Mouse (Mus musculus): ENCODE measurements around the gene Lmna.

Gene Lmna

GRCm38 (mm10) chr3:88473020-88473419 is 36.7 kb downstream of the Lmna start:
- DNase-seq (ENCODE audit: low spot score in 2 of 2), result no peak

DNA sequence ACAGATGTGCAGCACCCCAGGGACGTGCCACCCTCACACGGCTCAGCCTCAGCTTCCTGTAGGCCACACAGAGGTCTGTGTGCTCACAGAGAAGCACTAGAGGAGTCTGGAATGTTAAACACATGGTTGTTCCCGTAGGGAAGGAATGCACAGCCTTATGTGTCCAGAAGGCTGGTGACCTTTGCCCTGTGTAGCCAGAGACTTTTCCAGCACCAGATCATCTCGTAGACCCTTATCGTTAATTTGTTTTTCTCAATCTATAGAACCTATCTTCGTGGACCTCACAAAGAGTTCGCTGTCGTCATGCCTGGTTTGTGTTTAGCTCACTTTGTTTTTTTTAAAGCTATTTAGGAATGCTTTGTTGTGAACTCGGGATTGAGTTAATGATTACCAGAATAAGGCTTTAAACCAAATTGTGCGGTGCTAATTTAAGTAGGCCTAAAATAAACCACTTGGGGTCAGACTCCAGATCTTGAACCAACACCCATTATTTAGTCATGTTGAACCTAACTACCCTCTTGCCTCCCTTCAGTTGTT is 38.7 kb downstream of the Lmna start:
- no peak for DNase-seq (ENCODE audit: low spot score in 2 of 2)

- no peak for DNase-seq (ENCODE audit: low spot score in 2 of 2)
These were observed 40.3 kb downstream of the Lmna start for GRCm38 (mm10) chr3:88469466-88469865.

DNA sequence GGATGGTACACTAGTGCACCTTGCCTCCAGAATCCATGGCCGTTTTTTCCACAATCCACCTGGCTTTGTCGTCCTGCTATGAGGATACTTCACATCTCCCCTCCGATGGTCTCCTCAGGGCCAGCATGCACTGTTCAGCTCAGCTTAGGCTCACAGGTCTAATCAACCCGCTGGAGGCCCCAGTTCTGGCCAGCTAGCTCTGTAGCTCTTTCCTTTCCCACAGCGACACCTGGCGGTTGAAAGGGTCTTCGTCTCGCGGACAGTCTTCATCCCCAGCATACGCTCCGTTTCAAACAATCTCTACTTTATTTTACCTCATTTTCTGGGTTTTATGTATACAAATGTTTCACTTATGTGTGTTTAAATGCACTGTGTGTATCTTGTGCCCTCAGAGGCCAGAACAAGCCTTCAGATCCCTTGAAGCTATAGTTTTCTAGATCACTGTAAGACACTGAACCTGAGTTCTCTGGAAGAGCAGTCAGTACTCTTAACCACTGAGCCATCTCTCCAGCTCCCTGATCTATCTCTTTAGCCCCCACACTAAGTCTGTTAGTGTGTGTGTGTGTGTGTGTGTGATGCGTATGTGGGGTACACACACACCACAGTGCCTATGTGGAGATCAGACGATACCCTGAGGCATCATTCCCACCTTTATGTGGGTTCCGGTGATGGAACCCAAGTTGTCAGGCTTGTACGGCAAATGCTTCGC is 42.5 kb downstream of the Lmna start:
- peak; percentile 89 to 99 for DNase-seq (ENCODE audit: low spot score in 2 of 2)

- DNase-seq (ENCODE audit: low spot score in 2 of 2), result no peak
These were observed 44.6 kb downstream of the Lmna start for GRCm38 (mm10) chr3:88465127-88465526.

- no peak for DNase-seq (ENCODE audit: low spot score in 2 of 2)
These were observed 45.3 kb downstream of the Lmna start for GRCm38 (mm10) chr3:88464425-88464824.

GRCm38 (mm10) chr3:88460983-88461696 is 48.6 kb downstream of the Lmna start, which contains the start of gene Sema4a:
Gene Sema4a, minus strand, starts transcription at chr3:88461182.
- peak in 1 of 2 experiments; percentile 59 for DNase-seq (ENCODE audit: low spot score in 2 of 2)

DNA sequence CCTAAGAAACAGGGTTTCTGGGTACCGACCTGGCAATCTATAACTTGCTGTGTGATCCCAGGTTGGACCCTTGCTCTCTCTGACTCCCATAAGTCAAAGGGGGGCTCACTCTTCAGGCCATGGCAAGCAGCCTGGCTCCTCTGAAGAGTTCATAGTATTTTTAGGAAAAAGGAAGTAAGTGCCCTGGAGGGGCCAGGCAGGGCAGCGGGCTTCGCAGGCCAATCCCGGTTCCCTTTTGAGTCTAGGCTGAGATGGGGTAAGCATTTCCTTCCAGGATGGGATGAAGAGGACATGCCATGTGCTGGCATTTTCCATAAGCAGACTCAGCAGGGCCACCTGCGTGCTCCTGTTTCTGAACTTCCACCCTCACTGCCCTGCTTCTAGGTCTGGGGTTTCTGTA is 49.7 kb downstream of the Lmna start:
- peak in 1 of 2 experiments; percentile 56 for DNase-seq (ENCODE audit: low spot score in 2 of 2)

- DNase-seq (ENCODE audit: low spot score in 2 of 2), result peak in 1 of 2 experiments; percentile 57
These were observed 51.0 kb downstream of the Lmna start for GRCm38 (mm10) chr3:88458778-88459219.

GRCm38 (mm10) chr3:88456746-88457532 is 52.8 kb downstream of the Lmna start:
- DNase-seq (ENCODE audit: low spot score in 2 of 2), result peak in 1 of 2 experiments; percentile 55

GRCm38 (mm10) chr3:88456313-88456712 is 53.4 kb downstream of the Lmna start:
- DNase-seq (ENCODE audit: low spot score in 2 of 2), result peak in 1 of 2 experiments; percentile 58

DNA sequence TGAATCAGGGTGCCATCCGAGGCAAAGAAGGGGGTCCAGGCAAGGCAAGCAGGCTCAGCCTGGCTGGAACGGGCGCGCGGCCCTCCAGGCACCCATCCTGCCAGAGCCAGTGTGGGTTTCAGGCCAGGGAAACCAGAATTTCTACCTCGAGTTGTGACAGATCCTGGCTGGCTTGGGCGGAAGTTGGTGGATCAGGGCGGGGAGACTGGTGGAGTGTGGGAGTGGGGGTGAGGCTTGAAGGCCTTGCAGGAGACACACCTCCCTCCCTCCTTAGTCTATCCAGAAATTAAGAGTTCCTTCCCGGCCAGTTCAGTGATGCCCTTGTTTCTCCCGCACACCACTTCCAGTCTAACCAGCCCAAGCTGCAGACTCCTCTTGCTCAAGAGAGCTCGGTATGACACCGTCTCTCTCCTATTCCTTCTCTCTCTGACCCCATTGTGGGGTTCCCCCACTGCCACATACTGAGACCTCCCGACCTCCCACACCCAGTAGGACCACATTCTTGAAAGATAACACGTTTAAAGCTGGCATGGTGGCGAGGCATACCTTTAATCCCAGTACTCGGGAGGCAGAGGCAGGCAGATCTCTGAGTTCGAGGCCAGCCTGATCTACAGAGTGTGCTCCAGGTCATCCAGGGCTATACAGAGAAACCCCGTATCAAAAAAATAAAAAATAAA is 54.0 kb downstream of the Lmna start:
- DNase-seq (ENCODE audit: low spot score in 2 of 2), result peak in 1 of 2 experiments; percentile 64

DNA sequence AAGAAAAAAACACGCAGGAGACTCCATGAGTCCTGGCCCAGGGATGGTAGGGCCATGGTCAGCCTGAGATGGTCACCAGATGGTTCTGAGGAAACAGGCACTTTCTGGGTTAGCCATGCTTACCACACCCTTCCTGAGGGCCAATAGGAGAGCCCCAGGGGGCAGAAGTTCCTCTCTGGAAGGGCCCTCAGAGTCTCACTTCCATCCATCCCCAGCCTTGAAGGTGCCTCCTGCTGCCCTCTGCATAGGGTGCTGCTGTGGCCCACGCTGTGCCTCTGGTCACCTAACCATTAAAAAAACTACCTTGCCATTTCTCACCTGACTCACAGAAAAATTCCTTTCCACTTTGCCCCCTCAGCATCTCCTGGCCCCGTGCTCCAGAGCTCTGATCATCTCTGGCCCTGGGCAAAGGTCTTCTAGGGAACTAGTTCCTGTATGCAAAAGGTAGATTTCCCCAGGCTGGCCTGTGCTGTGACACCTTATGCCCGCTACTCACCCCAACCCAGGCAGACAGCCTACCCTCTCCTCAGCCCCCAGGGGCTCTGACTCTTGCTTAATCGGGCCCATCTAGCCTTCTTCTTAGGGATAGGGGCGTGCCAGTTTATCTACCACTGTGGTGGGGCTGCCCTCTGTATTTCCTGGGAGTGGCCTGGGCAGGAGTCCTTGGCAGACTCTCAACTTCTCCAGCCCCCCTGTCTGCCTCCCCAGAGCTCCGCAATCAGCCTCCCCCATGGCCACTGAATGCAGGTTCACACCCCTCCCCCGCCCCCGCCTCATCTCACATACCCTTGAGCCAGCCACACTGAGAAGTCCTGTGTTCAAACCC is 54.8 kb downstream of the Lmna start:
- DNase-seq (ENCODE audit: low spot score in 2 of 2), result peak in 1 of 2 experiments; percentile 63

DNA sequence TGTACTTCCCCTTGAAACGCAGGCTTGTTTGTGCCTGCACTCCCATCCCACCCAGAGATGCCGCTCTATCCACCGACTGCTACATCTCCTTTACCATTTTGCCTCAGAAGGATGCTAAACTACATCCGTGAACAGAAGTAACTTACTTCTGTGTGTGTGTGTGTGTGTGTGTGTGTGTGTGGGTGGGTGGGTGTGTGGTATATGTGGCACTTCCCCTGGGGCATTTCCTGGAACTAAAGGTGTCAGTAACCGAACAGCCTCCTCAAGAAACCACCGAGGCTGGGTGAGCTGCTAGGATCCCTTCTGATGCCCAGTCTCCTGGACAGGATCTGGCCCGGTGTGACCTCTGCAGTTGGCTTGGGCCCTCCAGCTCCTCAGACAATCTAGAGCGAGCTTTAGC is 55.8 kb downstream of the Lmna start:
- DNase-seq (ENCODE audit: low spot score in 2 of 2), result peak in 1 of 2 experiments; percentile 58

- DNase-seq (ENCODE audit: low spot score in 2 of 2), result no peak
These were observed 56.4 kb downstream of the Lmna start for GRCm38 (mm10) chr3:88453369-88453768.

GRCm38 (mm10) chr3:88452716-88453115 is 57.0 kb downstream of the Lmna start:
- no peak for DNase-seq (ENCODE audit: low spot score in 2 of 2)

- DNase-seq (ENCODE audit: low spot score in 2 of 2), result no peak
These were observed 57.5 kb downstream of the Lmna start for GRCm38 (mm10) chr3:88452246-88452645.

- DNase-seq (ENCODE audit: low spot score in 2 of 2), result no peak
These were observed 59.2 kb downstream of the Lmna start for GRCm38 (mm10) chr3:88450379-88451131.

DNA sequence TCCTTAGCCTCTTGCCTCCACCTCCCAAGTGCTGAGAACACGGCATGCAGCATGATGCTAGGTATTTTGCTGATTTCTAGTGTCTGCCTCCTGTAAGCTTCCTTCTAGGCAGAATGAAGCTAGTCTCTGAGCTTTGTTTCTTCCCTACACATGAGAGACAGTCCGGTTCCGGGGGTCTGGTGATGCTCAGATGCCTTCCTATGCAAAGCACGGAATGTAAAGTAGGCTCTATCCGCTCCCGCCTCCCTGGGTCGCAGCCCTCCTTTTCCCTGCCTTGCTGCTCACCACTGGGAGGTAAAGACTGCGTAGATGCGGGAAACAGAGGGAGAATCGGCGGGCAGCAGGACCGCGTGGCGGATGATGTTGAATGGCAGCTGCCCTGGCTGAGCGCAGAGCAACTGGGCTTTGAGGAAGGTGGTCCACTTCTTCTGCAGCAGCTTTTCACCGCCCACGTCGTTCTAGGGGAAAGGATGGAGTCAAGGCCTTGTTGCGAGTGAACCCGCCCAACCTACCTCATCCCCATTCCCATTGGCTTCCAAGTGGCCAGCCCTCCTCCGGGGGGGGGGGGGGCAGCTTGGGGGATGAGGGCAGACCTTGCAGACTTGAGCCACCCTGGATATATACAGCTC is 60.2 kb downstream of the Lmna start:
- DNase-seq (ENCODE audit: low spot score in 2 of 2), result no peak

Data from spleen, postnatal 4 days (tissue).